Mouse (Mus musculus) layer of hippocampus, adult 6 months (tissue): ENCODE data around the gene Gzmc. TPM values are rescaled to one million over a fixed set of nuclear protein-coding genes. Genes with fewer than 3 reads are reported as not detected.

Experiments
- long read RNA-seq, 2 experiments: library from polyadenylated mRNA; unstranded; transcript quantifications; one replicate each; pipeline ENCODE4 v2.0.0; 2019 to 2020
- polyA plus RNA-seq: library from polyadenylated mRNA; unstranded; fragments of <200 nt; fragmentation: Nextera tagmentation; gene quantifications from 2 replicates; pipeline ENCODE4 v1.2.3, GENCODE M21; 2021

The Gzmc gene
- not detected in 2 replicates for polyA plus RNA-seq
- long read RNA-seq, experiment 1: 0 reads
- long read RNA-seq, experiment 2: 0 reads

DNA sequence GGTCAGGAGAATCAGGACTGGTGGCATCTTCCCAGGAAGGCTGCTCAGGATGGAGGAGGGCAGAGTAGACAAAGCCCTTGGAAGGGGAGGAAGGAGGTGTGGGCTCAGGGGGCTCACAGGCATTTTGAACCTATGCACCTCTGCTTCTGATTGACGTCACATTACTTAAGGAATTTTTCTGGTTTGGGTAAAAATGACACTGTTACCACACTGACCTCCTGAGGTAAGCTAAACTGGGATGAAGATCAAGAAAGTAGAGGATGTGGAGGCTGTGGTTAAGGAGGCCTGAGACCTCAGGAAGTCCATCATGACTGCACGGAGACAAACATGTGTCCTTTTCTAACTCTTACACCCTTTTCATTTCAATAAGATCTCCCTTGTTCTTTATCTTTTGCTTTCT is at the start of gene Gzmc:
Gzmc (minus strand) TSS at position 101 of the 400 bp plus-strand sequence.

DNA sequence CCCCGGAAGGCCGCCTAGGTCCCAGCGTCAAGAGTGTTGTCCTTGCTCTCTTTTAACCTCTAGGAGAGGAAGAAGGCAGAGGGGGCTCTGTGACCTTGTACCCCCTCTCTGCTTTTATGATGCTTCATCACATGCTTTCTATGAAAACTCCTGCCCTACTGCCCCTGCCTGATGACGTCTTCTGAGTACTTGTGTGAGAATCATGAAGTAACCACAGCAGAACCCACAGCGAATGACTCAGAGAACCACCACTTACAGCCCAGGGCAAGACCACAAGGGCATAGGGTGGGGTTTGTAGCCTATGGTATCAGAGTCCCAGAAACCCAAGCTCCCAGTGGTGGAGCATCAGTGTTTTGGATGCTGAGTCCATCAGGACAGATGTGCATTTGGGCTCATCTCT is 27.7 kb upstream of the Gzmc start, which contains the start of gene Gzmb:
Gzmb (minus strand) TSS at position 108 of the 400 bp plus-strand sequence.

DNA sequence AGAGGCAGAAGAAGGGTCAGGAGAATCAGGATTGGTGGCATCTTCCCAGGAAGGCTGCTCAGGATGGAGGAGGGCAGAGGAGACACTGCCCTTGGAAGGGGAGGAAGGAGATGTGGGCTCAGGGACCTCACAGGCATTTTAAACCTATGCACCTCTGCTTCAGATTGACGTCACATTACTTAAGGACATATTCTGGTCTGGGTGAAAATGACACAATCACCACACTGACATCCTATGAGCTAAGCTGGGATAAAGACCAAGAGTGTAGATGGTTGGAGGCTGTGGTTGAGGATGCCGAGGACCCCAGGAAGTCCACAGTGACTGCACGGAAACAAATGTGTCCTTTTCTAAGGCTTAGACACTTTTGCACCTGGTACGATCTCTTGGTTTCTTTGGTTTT is 23.1 kb downstream of the Gzmc start, which contains the start of gene Gzmf:
Gzmf (minus strand) TSS at position 101 of the 400 bp plus-strand sequence.

Other genes with a start within 250 kb of the Gzmc start
- not detected in 2 replicates for gene Mcpt1, start 216.7 kb downstream of the Gzmc start, polyA plus RNA-seq
- not detected in 2 replicates for gene Mcpt9, start 204.2 kb downstream of the Gzmc start, polyA plus RNA-seq
- gene Mcpt2, start 192.6 kb downstream of the Gzmc start, polyA plus RNA-seq: not detected in 2 replicates
- not detected in 2 replicates for gene Mcpt4, start 172.3 kb downstream of the Gzmc start, polyA plus RNA-seq
- not detected in 2 replicates for gene Mcpt8, start 149.4 kb downstream of the Gzmc start, polyA plus RNA-seq
- not detected in 2 replicates for gene Ctsg, start 132.1 kb downstream of the Gzmc start, polyA plus RNA-seq
- gene Gzme, start 114.0 kb downstream of the Gzmc start, polyA plus RNA-seq: not detected in 2 replicates
- not detected in 2 replicates for gene Gzmd, start 102.0 kb downstream of the Gzmc start, polyA plus RNA-seq
- gene Gzmg, start 75.1 kb downstream of the Gzmc start, polyA plus RNA-seq: not detected in 2 replicates
- gene Gzmn, start 60.1 kb downstream of the Gzmc start, polyA plus RNA-seq: not detected in 2 replicates
- gene Gzmf, start 23.2 kb downstream of the Gzmc start, polyA plus RNA-seq: not detected in 2 replicates
- not detected in 2 replicates for gene Gzmb, start 27.6 kb upstream of the Gzmc start, polyA plus RNA-seq
- not detected in 2 replicates for gene Atp12a, start 130.4 kb upstream of the Gzmc start, polyA plus RNA-seq
- gene Rnf17, start 167.9 kb upstream of the Gzmc start, polyA plus RNA-seq: 0.33 and 0.60 TPM in 2 replicates